Mouse (Mus musculus) neural tube, embryonic 13.5 days (tissue): ENCODE measurements around the gene Patz1. TPM values are rescaled to one million over a fixed set of nuclear protein-coding genes. Genes with fewer than 3 reads are reported as not detected.

Source experiments
- ATAC-seq: fragments of 200-750 bp; cut with Nextera tagmentation; 2 replicates; pipeline ENCODE4 v1.8.0; 2017; ENCODE audit warnings: low read depth, mild to moderate bottlenecking, moderate TSS enrichment, moderate library complexity
- H3K27ac ChIP-seq: fragments of 300-500 bp; sonication (generic); replicated peaks from 2 replicates; pipeline ENCODE4 v1.5.1; 2015; ENCODE audit warnings: moderate library complexity, mild to moderate bottlenecking, inconsistent platforms
- H3K27me3 ChIP-seq: fragments of 300-500 bp; sonication (generic); 2 replicates; pipeline ENCODE4 v1.6.1; 2015; ENCODE audit warnings: mild to moderate bottlenecking, inconsistent platforms
- H3K36me3 ChIP-seq: fragments of 300-500 bp; sonication (generic); 2 replicates; pipeline ENCODE4 v1.6.1; 2015; ENCODE audit warnings: mild to moderate bottlenecking, inconsistent platforms
- H3K4me1 ChIP-seq: fragments of 300-500 bp; sonication (generic); replicated peaks from 2 replicates; pipeline ENCODE4 v1.6.1; 2015; ENCODE audit warnings: inconsistent platforms
- H3K4me2 ChIP-seq: fragments of 300-500 bp; sonication (generic); 2 replicates; pipeline ENCODE4 v1.6.1; 2015; ENCODE audit warnings: inconsistent platforms, mild to moderate bottlenecking, moderate library complexity
- H3K4me3 ChIP-seq: fragments of 300-500 bp; sonication (generic); 2 replicates; pipeline ENCODE4 v1.5.1; 2015; ENCODE audit warnings: mild to moderate bottlenecking, inconsistent platforms
- H3K9ac ChIP-seq: fragments of 300-500 bp; sonication (generic); 2 replicates; pipeline ENCODE4 v1.6.1; 2015; ENCODE audit warnings: moderate library complexity, mild to moderate bottlenecking, inconsistent platforms
- H3K9me3 ChIP-seq: fragments of 300-500 bp; sonication (generic); 2 replicates; pipeline ENCODE4 v1.6.1; 2016; ENCODE audit warnings: inconsistent platforms
- WGBS: fragments of 180-500 bp; shearing (Covaris S2); methylation state at CpG from one replicate; pipeline ENCODE4 v1.1.7; 2015; 5-methylcytosine and 5-hydroxymethylcytosine counted together
- polyA plus RNA-seq: library from polyadenylated mRNA; unstranded; fragments of >200 nt; fragmentation: Nextera tagmentation; extraction: Ambion mirVana; gene quantifications from 2 replicates; pipeline ENCODE4 v1.2.1, GENCODE M21; 2015

Gene Patz1
- polyA plus RNA-seq, 1 experiment from 2014 or later, result 69.6 TPM

DNA sequence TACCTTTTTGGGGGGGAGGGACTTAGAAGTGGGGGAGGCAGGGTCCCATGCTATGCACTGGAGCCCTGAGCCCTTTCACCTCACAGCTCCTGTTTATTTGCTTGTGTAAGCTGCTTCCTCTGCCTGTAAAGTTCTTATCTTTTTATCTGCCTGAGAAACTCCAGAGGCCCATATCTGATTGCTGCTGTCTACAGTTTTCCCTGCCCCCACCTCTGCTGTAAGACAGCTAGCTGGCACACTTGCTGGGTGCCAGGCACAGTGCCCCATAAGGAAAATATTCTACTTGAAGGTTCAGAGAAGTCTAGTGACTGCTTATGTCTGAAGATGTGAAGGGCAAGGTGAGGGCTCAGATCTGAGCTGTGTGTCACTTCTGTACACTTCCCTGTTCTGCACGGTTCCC is 24.6 kb downstream of the Patz1 start:
- no peaks in the 10 kb centered on the region for H3K27me3 ChIP-seq
- H3K9me3 ChIP-seq, result no peaks in the 10 kb centered on the region
- peaks cover 56% of the 10 kb centered on the region for H3K36me3 ChIP-seq
- H3K4me1 ChIP-seq, result no peaks in the 10 kb centered on the region
- H3K4me2 ChIP-seq, result no peak overlapping the region
- no peak overlapping the region for H3K9ac ChIP-seq
- 92% methylated on average over 1 of the region's 1 CpGs for WGBS
- H3K27ac ChIP-seq, result no peak overlapping the region
- H3K4me3 ChIP-seq, result no peak overlapping the region
- ATAC-seq, result no peak

DNA sequence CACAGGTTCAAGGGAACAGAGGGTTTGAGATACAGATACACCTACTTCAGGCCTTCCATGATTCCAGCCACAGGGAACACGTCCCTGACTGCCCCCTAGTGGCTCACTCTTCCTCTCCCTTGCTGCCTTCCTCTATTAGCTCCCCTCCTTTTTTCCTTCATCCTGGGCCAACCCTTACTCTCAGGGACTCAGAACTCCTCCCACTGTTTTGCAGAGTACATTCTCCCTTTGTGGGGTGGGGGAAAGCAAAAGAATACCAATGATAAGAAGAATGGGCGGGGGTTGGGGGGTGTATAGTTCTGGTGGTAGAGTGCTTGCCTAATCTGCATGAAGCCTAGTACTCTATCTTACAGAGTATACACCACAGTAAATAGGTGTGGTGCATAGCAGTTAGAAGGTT is 25.5 kb downstream of the Patz1 start:
- H3K9me3 ChIP-seq, result no peaks in the 10 kb centered on the region
- 39% methylated on average over 2 of the region's 2 CpGs for WGBS
- H3K27me3 ChIP-seq, result no peaks in the 10 kb centered on the region
- no peak overlapping the region for H3K27ac ChIP-seq
- ATAC-seq, result peak; percentile 66
- no peak overlapping the region for H3K4me2 ChIP-seq
- H3K4me3 ChIP-seq, result no peak overlapping the region
- no peaks in the 10 kb centered on the region for H3K4me1 ChIP-seq
- no peak overlapping the region for H3K9ac ChIP-seq
- peaks cover 48% of the 10 kb centered on the region for H3K36me3 ChIP-seq

DNA sequence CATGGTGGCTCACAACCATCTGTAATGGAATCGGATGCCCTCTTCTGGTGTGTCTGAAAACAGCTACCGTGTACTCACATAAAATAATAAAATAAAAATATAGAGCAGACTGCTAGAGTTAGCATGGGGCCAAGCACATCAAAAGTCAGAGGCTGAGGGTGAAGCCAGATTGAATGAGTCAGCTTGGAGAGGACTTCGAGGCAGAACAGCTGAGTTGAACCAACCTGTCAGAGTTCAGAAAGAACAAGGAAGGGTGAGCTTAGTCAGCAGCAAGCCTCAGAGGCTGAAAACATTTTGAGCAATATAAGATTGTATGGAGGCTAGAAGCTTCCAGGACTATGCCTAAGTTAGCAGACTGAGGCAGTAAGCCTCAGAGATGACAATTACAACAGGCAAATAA is 29.6 kb downstream of the Patz1 start:
- no peak overlapping the region for H3K4me2 ChIP-seq
- no peak overlapping the region for H3K4me3 ChIP-seq
- no peaks in the 10 kb centered on the region for H3K27me3 ChIP-seq
- H3K4me1 ChIP-seq, result no peaks in the 10 kb centered on the region
- H3K36me3 ChIP-seq, result peaks cover 16% of the 10 kb centered on the region; the same call in 1 of the 2 replicates
- no peak overlapping the region for H3K9ac ChIP-seq
- no peak overlapping the region for H3K27ac ChIP-seq
- no peaks in the 10 kb centered on the region for H3K9me3 ChIP-seq
- WGBS, result 91% methylated on average over 3 of the region's 3 CpGs
- no peak for ATAC-seq

DNA sequence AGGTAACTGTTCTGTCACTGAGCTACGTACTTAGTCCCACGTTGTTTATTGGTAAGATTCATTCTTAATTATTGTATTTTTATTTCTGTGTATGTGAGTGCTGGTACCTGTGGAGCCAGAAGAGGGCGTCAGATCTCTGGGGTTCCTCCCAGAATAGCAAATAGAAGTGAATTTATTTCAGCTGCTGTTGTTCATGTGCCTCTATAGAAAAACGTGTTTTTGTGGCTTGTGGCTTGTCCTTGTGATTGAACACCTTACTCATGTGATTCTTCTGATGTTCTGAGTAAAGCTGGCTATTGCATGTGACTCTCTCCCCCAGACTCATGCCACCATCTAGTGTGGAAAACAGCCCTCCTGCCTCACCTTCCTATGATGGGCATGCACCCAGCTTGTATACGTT is 39.6 kb downstream of the Patz1 start:
- no peak overlapping the region for H3K9ac ChIP-seq
- no peak overlapping the region for H3K4me3 ChIP-seq
- peaks cover 31% of the 10 kb centered on the region for H3K4me1 ChIP-seq
- no peak overlapping the region for H3K4me2 ChIP-seq
- no peak for ATAC-seq
- no peaks in the 10 kb centered on the region for H3K9me3 ChIP-seq
- H3K36me3 ChIP-seq, result peaks cover 3% of the 10 kb centered on the region; the same call in 1 of the 2 replicates
- H3K27ac ChIP-seq, result no peak overlapping the region
- 79% methylated on average over 5 of the region's 5 CpGs for WGBS
- H3K27me3 ChIP-seq, result no peaks in the 10 kb centered on the region; the same call in 1 of the 2 replicates

DNA sequence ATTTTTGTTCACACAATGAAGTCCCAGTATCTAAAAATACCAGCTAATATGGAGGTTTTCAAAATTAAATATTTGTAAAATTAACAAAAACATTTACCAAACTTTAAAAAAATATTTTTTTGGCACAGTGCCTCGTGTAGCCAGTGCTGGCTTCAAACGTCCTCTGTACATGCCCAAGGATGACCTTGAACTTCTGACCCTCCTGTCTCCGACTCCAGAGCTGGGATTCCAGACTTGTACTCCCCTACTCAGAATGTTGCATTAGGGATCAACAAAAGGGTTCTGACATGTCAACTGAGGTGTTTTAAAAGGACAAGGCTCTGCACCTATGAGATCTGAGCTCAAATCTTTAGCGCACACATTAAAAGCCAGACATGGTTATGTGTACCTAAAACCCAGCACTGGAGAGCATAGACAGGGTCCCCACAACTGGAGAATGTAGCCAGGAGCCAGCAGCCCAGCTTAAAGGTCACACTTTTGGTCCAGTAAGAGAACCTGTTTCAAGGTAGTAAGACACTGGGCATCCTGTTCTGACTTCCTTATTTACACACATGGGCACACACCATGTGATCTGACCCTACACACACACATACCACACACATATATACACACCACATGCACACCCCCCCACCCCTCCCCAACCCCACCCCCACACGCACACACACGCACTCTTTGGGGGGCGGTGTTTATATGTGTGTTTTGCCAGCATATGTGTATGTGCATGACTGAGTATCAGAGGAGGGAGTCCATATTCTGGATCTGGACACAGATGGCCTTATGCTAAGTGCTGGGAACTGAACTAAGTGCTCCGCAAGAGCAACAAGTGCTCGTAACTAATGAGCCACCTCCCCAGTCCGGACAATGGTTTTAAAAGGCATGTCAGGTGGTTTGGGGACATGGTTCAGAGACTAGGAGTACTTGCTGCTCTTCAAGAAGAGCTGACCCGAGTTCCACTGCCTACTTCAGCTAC is 40.4 kb downstream of the Patz1 start:
- H3K27me3 ChIP-seq, result no peaks in the 10 kb centered on the region; the same call in 1 of the 2 replicates
- ATAC-seq, result no peak
- no peak overlapping the region for H3K27ac ChIP-seq
- no peaks in the 10 kb centered on the region for H3K9me3 ChIP-seq
- H3K4me2 ChIP-seq, result no peak overlapping the region
- H3K9ac ChIP-seq, result no peak overlapping the region
- H3K4me3 ChIP-seq, result no peak overlapping the region
- peaks cover 9% of the 10 kb centered on the region for H3K36me3 ChIP-seq
- peaks cover 32% of the 10 kb centered on the region for H3K4me1 ChIP-seq
- 80% methylated on average over 11 of the region's 11 CpGs for WGBS

DNA sequence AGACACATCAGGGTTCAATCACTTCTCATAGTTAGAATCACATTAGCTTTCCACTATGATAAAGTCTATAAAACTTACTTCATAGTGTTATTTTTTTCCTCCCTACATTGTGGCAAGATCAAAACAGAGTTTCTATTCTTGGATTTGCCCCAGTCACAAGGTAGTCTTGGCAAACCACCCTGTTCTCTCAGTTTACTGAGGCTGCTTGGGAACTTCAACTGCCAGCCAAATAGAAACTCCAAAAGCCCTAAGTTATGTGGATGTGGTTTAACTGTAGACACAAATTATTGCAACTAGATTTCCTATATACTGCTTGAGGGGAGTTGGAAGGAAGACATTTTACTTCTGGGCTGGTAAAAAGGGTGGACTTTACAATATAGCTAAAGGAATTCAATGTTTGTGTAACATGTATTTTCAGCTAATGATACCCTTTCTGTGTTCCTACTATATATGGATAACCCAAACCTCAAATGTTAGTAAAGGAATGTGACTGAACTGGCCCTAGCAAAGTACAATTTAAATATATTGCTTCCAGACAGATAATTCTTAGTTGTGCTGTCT is 41.3 kb downstream of the Patz1 start, which contains the start of gene Pik3ip1:
Gene Pik3ip1, plus strand, starts transcription at position 511 of the 561 bp plus-strand sequence.
- Histone ChIP-seq H3K36me3 (peaks cover 17% of the 10 kb centered on the region), H3K9me3 (no peaks in the 10 kb centered on the region), H3K4me2 (peak within 1 kb of the TSS; percentile 100), H3K9ac (peak within 1 kb of the TSS; percentile 82), H3K4me1 (peaks cover 34% of the 10 kb centered on the region), H3K4me3 (peak within 1 kb of the TSS; percentile 61), H3K27me3 (no peaks in the 10 kb centered on the region; the same call in 1 of the 2 replicates), H3K27ac (peak within 1 kb of the TSS; percentile 79)
- ATAC-seq, result no peak

DNA sequence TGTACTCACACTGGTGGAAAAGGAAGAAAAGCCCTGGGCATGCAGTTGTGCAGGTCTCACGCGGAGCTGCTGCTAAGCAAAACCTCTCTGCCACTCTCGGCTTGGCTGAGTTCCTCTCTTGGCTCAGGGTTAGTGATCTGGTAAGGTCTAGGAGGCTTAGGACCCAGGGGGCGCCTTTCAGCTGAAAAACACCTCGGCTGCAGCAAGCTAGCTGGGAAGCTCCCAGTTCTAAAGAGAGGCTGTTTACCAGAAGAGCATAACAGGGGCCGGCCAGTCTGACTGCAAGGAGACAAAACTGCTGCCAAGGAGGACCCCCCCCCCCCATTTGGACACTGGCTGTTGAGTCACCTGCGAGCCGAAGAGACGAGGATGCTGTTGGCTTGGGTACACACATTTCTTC is 41.9 kb downstream of the Patz1 start:
- no peaks in the 10 kb centered on the region for H3K9me3 ChIP-seq
- H3K4me2 ChIP-seq, result peak overlapping the region; percentile 100
- H3K27ac ChIP-seq, result peak overlapping the region; percentile 79
- ATAC-seq, result peak; percentile 40
- H3K36me3 ChIP-seq, result peaks cover 23% of the 10 kb centered on the region
- H3K27me3 ChIP-seq, result no peaks in the 10 kb centered on the region; the same call in 1 of the 2 replicates
- H3K9ac ChIP-seq, result peak overlapping the region; percentile 82
- peak overlapping the region; percentile 61 for H3K4me3 ChIP-seq
- H3K4me1 ChIP-seq, result peaks cover 40% of the 10 kb centered on the region
- WGBS, result 0% methylated on average over 9 of the region's 9 CpGs

DNA sequence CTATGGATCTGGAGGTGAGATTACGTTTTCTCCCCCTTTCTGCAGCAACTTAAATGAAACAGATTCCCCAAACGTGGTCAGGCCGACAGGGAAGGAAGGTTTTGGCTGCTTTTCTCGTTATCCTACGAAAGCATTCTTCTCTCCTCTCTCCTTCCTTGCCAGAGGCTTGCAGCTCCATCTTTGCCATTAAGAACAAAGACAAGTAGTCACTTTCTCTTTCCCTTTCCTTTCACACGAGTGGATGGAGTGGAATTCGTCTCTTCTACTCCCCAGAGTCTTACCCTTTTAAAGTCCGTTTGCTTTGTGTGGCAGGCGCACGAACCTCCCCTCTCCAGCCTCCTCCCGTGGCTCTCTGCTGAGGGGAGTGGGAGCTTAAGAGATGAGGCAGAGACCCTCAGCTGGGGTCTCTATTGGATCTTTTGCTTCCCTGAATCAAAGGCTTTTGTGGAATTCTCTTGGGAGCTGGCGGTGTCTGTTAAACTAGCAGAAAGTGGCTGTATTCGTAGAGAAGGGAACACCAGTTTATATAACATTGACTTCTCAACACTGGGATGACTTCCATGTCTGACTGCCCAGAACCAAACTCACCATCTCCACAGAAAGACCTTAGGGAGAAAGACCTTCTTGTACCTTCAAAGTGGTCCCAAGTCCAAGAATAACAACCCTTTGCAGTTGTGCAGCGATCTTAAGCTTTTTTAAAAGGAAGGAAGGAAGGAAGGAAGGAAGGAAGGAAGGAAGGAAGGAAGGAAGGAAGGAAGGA is 42.5 kb downstream of the Patz1 start:
- 4% methylated on average over 14 of the region's 14 CpGs for WGBS

DNA sequence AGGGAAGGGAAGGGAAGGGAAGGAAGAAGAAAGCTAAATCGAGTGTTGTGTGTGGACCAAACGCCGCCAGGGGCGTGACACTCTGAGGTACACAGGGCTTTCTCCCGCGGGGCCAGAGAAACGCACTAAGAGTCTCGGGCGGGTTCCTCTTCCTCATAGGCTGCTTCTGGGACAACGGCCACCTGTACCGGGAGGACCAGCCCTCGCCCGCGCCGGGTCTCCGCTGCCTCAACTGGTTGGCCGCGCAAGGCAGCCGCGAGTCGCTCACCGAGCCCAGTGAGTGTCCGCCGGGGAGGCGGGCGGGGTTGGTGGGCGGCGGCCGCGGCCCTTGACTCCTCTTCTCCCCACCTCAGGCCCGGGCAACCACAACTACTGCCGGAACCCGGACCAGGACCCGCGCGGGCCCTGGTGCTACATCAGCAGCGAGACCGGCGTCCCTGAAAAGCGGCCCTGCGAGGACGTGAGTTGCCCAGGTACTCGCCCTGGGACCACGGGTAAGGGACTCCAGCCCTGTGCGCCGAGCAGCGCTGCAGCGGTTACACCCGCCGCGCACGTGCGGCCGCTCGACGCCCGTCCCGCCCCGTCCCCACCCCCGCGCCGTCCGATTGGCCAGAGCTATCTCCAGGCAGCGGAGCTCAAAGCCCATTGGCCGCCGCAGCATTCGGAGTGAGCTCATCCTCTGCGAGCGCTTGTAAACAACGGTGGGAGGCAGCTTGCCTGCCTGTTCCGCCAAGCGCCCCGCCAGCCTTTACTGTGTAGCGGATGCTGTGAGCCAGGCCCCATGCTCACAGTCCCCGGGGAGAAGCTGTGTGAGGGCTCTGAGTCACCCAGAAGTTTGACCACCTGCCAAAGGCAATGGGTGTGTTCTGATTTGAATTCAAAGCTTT is 43.3 kb downstream of the Patz1 start:
- H3K27me3 ChIP-seq, result no peaks in the 10 kb centered on the region; the same call in 1 of the 2 replicates
- peak; percentile 95 for ATAC-seq
- H3K9ac ChIP-seq, result peak overlapping the region; percentile 82
- peaks cover 25% of the 10 kb centered on the region for H3K36me3 ChIP-seq
- H3K4me2 ChIP-seq, result peak overlapping the region; percentile 100
- under 1% methylated on average over 74 of the region's 75 CpGs for WGBS
- no peaks in the 10 kb centered on the region for H3K9me3 ChIP-seq
- H3K27ac ChIP-seq, result peak overlapping the region; percentile 79
- peak overlapping the region; percentile 61 for H3K4me3 ChIP-seq
- peaks cover 52% of the 10 kb centered on the region for H3K4me1 ChIP-seq

More for the DNA sequence above, 42.5 kb downstream of the Patz1 start:
- no peak for ATAC-seq
- H3K4me1 ChIP-seq, result peaks cover 46% of the 10 kb centered on the region
- peak overlapping the region; percentile 61 for H3K4me3 ChIP-seq
- peak overlapping the region; percentile 79 for H3K27ac ChIP-seq
- peak overlapping the region; percentile 82 for H3K9ac ChIP-seq
- H3K9me3 ChIP-seq, result no peaks in the 10 kb centered on the region
- H3K27me3 ChIP-seq, result no peaks in the 10 kb centered on the region; the same call in 1 of the 2 replicates
- H3K36me3 ChIP-seq, result peaks cover 25% of the 10 kb centered on the region
- H3K4me2 ChIP-seq, result peak overlapping the region; percentile 100

DNA sequence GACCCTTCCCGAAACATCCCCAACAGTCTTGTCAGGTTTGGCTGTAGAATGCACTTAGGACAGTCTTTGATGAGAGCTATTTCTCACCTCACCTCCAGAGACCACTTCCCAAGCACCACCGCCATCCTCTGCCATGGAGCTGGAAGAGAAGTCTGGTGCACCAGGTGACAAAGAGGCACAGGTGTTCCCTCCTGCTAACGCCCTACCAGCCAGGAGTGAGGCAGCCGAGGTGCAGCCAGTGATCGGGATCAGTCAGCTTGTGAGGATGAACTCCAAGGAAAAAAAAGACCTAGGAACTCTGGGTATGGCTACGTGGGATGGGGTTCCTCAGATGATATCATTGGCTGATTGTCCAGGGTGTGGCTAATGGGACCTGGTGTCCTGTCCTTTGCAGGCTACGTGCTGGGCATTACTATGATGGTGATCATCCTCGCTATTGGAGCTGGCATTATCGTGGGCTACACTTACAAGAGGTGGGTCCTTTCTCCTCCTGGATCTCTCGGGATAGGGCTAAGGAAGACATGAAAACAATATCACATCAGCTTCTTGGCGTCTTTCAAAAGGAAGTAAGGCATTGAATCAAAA is 44.5 kb downstream of the Patz1 start:
- no peak for ATAC-seq
- Histone ChIP-seq H3K4me1 (peaks cover 64% of the 10 kb centered on the region), H3K9me3 (no peaks in the 10 kb centered on the region), H3K27me3 (no peaks in the 10 kb centered on the region; the same call in 1 of the 2 replicates), H3K4me3 (no peak overlapping the region), H3K27ac (peak overlapping the region; percentile 50; the same call in 1 of the 2 replicates), H3K36me3 (peaks cover 25% of the 10 kb centered on the region), H3K4me2 (peak overlapping the region; percentile 100; the same call in 1 of the 2 replicates), H3K9ac (peak overlapping the region; percentile 5; the same call in 1 of the 2 replicates)
- 88% methylated on average over 11 of the region's 11 CpGs for WGBS
